Mouse (Mus musculus): Measurements from ENCODE around the gene Olfr1051. TPM values are rescaled to one million over a fixed set of nuclear protein-coding genes. Genes with fewer than 3 reads are reported as not detected.
"Not testable (repeated sequence)": the region's sequence is repeated elsewhere in the genome, so short reads cannot be mapped to it uniquely, and the experiment has no call there.

The Olfr1051 gene
- not detected in 2 replicates for polyA plus RNA-seq (2015; fragmentation: Nextera tagmentation; extraction: Ambion mirVana)

DNA sequence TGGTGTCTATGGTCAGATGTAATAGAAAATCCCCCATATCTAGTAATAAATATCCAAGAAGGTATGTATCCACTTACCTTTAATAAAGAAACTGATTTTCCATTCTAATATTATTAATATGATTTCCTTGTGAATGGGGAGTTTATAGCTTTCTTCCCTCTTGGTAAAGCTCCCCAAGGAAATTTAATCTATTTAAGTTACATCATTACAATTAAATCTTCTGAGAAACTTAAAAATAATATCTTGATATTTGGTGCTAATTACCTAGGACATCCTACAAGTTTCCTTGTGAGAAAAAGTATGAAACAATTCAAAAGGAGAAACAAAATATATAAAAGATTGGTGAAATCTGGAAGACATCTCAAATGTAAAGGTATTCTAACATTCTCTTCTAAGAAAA lies at the start of gene Olfr1051:
Gene Olfr1051 (minus strand): TSS at position 101 of the 400 bp plus-strand sequence.
- not testable (repeated sequence) for H3K36me3 ChIP-seq (ENCODE audit: control insufficient read depth, insufficient read depth, low read length); ATAC-seq (ENCODE audit: insufficient read depth, low FRiP score); H3K4me2 ChIP-seq (ENCODE audit: low read depth, low read length); H3K4me3 ChIP-seq (replicated peaks; ENCODE audit: low read length); H3K9ac ChIP-seq (ENCODE audit: low read length); H3K27ac ChIP-seq (ENCODE audit: low read length); H3K9me3 ChIP-seq (replicated peaks; ENCODE audit: control insufficient read depth, low read length); H3K27me3 ChIP-seq (ENCODE audit: control insufficient read depth, insufficient read depth, low read length); H3K4me1 ChIP-seq (ENCODE audit: control insufficient read depth, insufficient read depth, low read length)

GRCm38 (mm10) chr2:86315184-86315583 lies 36.3 kb upstream of the Olfr1051 start, which contains the start of gene Olfr1053:
Olfr1053 (minus strand) TSS chr2:86315284.
- WGBS = 67% methylated on average over 3 of the region's 3 CpGs
- no peak within 1 kb of the TSS for H3K4me3 ChIP-seq (replicated peaks; ENCODE audit: low read length)
- H3K27me3 ChIP-seq (ENCODE audit: control insufficient read depth, insufficient read depth, low read length) = no peaks in the 10 kb centered on the region
- no peak within 1 kb of the TSS for H3K4me2 ChIP-seq (ENCODE audit: low read depth, low read length)
- no peak for ATAC-seq (ENCODE audit: insufficient read depth, low FRiP score)
- H3K36me3 ChIP-seq (ENCODE audit: control insufficient read depth, insufficient read depth, low read length) = no peaks in the 10 kb centered on the region
- H3K9ac ChIP-seq (ENCODE audit: low read length) = no peak within 1 kb of the TSS
- no peak within 1 kb of the TSS for H3K27ac ChIP-seq (ENCODE audit: low read length)
- H3K4me1 ChIP-seq (ENCODE audit: control insufficient read depth, insufficient read depth, low read length) = no peaks in the 10 kb centered on the region
- H3K9me3 ChIP-seq (replicated peaks; ENCODE audit: control insufficient read depth, low read length) = no peaks in the 10 kb centered on the region

DNA sequence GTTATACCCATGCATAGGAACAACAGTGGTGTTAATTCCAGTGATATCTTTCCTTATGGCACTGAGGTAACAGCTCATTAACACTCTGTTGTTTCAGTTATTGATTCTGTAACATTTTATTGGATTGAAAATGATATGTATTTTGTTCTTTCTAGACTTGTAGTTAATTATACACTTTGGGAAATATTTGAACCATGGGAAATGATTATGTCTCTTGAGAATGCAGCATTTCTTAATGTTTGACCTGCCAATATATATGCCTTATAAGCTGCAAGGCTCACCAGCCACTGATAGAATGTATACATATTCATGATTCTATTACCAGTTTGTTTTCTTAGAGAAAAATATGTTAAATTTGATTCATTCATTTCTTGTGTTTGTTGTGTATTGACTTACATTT lies 13.3 kb upstream of the Olfr1051 start, which contains the start of gene Olfr1052:
Gene Olfr1052 (plus strand): TSS at position 301 of the 400 bp plus-strand sequence.
- H3K27me3 ChIP-seq (ENCODE audit: control insufficient read depth, insufficient read depth, low read length) = no peaks in the 10 kb centered on the region
- H3K4me3 ChIP-seq (replicated peaks; ENCODE audit: low read length) = no peak within 1 kb of the TSS
- no peak within 1 kb of the TSS for H3K4me2 ChIP-seq (ENCODE audit: low read depth, low read length)
- no peaks in the 10 kb centered on the region for H3K36me3 ChIP-seq (ENCODE audit: control insufficient read depth, insufficient read depth, low read length)
- no peak within 1 kb of the TSS for H3K9ac ChIP-seq (ENCODE audit: low read length)
- ATAC-seq (ENCODE audit: insufficient read depth, low FRiP score) = no peak
- no peaks in the 10 kb centered on the region for H3K9me3 ChIP-seq (replicated peaks; ENCODE audit: control insufficient read depth, low read length)
- H3K4me1 ChIP-seq (ENCODE audit: control insufficient read depth, insufficient read depth, low read length) = no peaks in the 10 kb centered on the region
- no peak within 1 kb of the TSS for H3K27ac ChIP-seq (ENCODE audit: low read length)

GRCm38 (mm10) chr2:86258228-86258627 lies 20.7 kb downstream of the Olfr1051 start, which contains the start of gene Olfr1049:
Olfr1049 (minus strand) TSS chr2:86258328.
- H3K27me3 ChIP-seq (ENCODE audit: control insufficient read depth, insufficient read depth, low read length); H3K9ac ChIP-seq (ENCODE audit: low read length); H3K9me3 ChIP-seq (replicated peaks; ENCODE audit: control insufficient read depth, low read length); ATAC-seq (ENCODE audit: insufficient read depth, low FRiP score); H3K4me1 ChIP-seq (ENCODE audit: control insufficient read depth, insufficient read depth, low read length); H3K27ac ChIP-seq (ENCODE audit: low read length); H3K4me3 ChIP-seq (replicated peaks; ENCODE audit: low read length); H3K4me2 ChIP-seq (ENCODE audit: low read depth, low read length); H3K36me3 ChIP-seq (ENCODE audit: control insufficient read depth, insufficient read depth, low read length): not testable (repeated sequence)

DNA sequence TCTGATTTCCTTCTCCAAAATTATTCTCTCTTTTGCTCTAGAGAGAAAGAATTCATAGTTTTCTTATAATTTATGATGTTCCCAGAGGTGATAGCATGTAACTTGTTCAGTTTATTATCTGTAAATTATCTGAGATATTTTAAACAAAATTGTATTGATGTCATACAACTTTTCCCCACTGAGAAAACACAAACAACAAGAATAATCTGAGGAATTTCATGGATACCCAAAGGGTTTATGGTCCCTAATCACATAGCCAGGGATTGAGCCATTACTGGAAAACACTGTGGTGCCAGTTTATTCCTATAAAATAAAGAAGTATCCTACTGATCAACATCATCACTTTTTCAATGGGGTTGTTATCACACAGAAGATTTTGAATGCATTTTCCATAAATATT lies 38.7 kb downstream of the Olfr1051 start, which contains the start of gene Olfr1048:
Gene Olfr1048 (minus strand): TSS at position 101 of the 400 bp plus-strand sequence.
- H3K4me2 ChIP-seq (ENCODE audit: low read depth, low read length) = no peak within 1 kb of the TSS
- no peak within 1 kb of the TSS for H3K4me3 ChIP-seq (replicated peaks; ENCODE audit: low read length)
- H3K4me1 ChIP-seq (ENCODE audit: control insufficient read depth, insufficient read depth, low read length) = no peaks in the 10 kb centered on the region
- H3K9me3 ChIP-seq (replicated peaks; ENCODE audit: control insufficient read depth, low read length) = no peaks in the 10 kb centered on the region
- no peak within 1 kb of the TSS for H3K27ac ChIP-seq (ENCODE audit: low read length)
- H3K9ac ChIP-seq (ENCODE audit: low read length) = no peak within 1 kb of the TSS
- no peak for ATAC-seq (ENCODE audit: insufficient read depth, low FRiP score)
- H3K27me3 ChIP-seq (ENCODE audit: control insufficient read depth, insufficient read depth, low read length) = no peaks in the 10 kb centered on the region
- no peaks in the 10 kb centered on the region for H3K36me3 ChIP-seq (ENCODE audit: control insufficient read depth, insufficient read depth, low read length)

DNA sequence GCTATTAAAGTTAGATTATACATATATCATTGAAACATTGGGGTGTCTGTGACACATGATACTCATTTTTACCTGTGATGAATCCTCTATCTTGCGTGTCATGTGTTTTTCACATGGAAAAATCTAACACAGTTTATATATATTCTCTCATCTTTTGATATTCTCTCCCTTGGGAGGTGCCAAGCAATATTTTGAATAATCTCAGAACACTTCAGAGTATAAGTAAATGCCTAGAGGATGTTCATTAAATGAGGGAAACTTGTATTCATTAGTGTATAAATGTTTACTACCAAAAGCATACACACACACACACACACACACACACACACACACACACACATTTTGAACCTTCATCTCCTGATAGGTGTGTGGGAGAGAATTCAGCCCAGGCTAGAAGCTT lies 47.6 kb downstream of the Olfr1051 start, which contains the start of gene Olfr1047:
Gene Olfr1047 (minus strand): TSS at position 101 of the 400 bp plus-strand sequence.
- Histone ChIP-seq H3K4me2 (ENCODE audit: low read depth, low read length) (no peak within 1 kb of the TSS), H3K4me3 (replicated peaks; ENCODE audit: low read length) (no peak within 1 kb of the TSS), H3K36me3 (ENCODE audit: control insufficient read depth, insufficient read depth, low read length) (no peaks in the 10 kb centered on the region), H3K9ac (ENCODE audit: low read length) (no peak within 1 kb of the TSS), H3K27me3 (ENCODE audit: control insufficient read depth, insufficient read depth, low read length) (no peaks in the 10 kb centered on the region), H3K4me1 (ENCODE audit: control insufficient read depth, insufficient read depth, low read length) (no peaks in the 10 kb centered on the region), H3K27ac (ENCODE audit: low read length) (no peak within 1 kb of the TSS), H3K9me3 (replicated peaks; ENCODE audit: control insufficient read depth, low read length) (no peaks in the 10 kb centered on the region)
- WGBS = 89% methylated on average over 1 of the region's 1 CpGs
- ATAC-seq (ENCODE audit: insufficient read depth, low FRiP score) = no peak

Other genes with a start within 250 kb of the Olfr1051 start
- 0.06 and 0.09 TPM in 2 replicates for gene Olfr1034, start 233.2 kb downstream of the Olfr1051 start, polyA plus RNA-seq (2015; fragmentation: Nextera tagmentation; extraction: Ambion mirVana)
- not detected in 2 replicates for gene Olfr1036, start 205.1 kb downstream of the Olfr1051 start, polyA plus RNA-seq (2015; fragmentation: Nextera tagmentation; extraction: Ambion mirVana)
- gene Olfr1037, start 191.7 kb downstream of the Olfr1051 start, polyA plus RNA-seq (2015; fragmentation: Nextera tagmentation; extraction: Ambion mirVana) = not detected in 2 replicates
- not detected in 2 replicates for gene Olfr1039, start 143.2 kb downstream of the Olfr1051 start, polyA plus RNA-seq (2015; fragmentation: Nextera tagmentation; extraction: Ambion mirVana)
- not detected in 2 replicates for gene Olfr1040, start 132.4 kb downstream of the Olfr1051 start, polyA plus RNA-seq (2015; fragmentation: Nextera tagmentation; extraction: Ambion mirVana)
- gene Olfr1042, start 117.2 kb downstream of the Olfr1051 start, polyA plus RNA-seq (2015; fragmentation: Nextera tagmentation; extraction: Ambion mirVana) = not detected in 2 replicates
- gene Olfr1043, start 111.6 kb downstream of the Olfr1051 start, polyA plus RNA-seq (2015; fragmentation: Nextera tagmentation; extraction: Ambion mirVana) = not detected in 2 replicates
- not detected in 2 replicates for gene Olfr1044, start 101.3 kb downstream of the Olfr1051 start, polyA plus RNA-seq (2015; fragmentation: Nextera tagmentation; extraction: Ambion mirVana)
- gene Olfr52, start 93.4 kb downstream of the Olfr1051 start, polyA plus RNA-seq (2015; fragmentation: Nextera tagmentation; extraction: Ambion mirVana) = not detected in 2 replicates
- gene Olfr1045, start 76.1 kb downstream of the Olfr1051 start, polyA plus RNA-seq (2015; fragmentation: Nextera tagmentation; extraction: Ambion mirVana) = not detected in 2 replicates
- not detected in 2 replicates for gene Olfr1046, start 59.8 kb downstream of the Olfr1051 start, polyA plus RNA-seq (2015; fragmentation: Nextera tagmentation; extraction: Ambion mirVana)
- not detected in 2 replicates for gene Olfr1047, start 47.7 kb downstream of the Olfr1051 start, polyA plus RNA-seq (2015; fragmentation: Nextera tagmentation; extraction: Ambion mirVana)
- gene Olfr1048, start 38.8 kb downstream of the Olfr1051 start, polyA plus RNA-seq (2015; fragmentation: Nextera tagmentation; extraction: Ambion mirVana) = not detected in 2 replicates
- gene Olfr1049, start 20.8 kb downstream of the Olfr1051 start, polyA plus RNA-seq (2015; fragmentation: Nextera tagmentation; extraction: Ambion mirVana) = not detected in 2 replicates
- not detected in 2 replicates for gene Olfr1052, start 13.4 kb upstream of the Olfr1051 start, polyA plus RNA-seq (2015; fragmentation: Nextera tagmentation; extraction: Ambion mirVana)
- gene Olfr1053, start 36.2 kb upstream of the Olfr1051 start, polyA plus RNA-seq (2015; fragmentation: Nextera tagmentation; extraction: Ambion mirVana) = not detected in 2 replicates
- gene Olfr1054, start 56.3 kb upstream of the Olfr1051 start, polyA plus RNA-seq (2015; fragmentation: Nextera tagmentation; extraction: Ambion mirVana) = not detected in 2 replicates
- not detected in 2 replicates for gene Olfr1055, start 71.2 kb upstream of the Olfr1051 start, polyA plus RNA-seq (2015; fragmentation: Nextera tagmentation; extraction: Ambion mirVana)
- not detected in 2 replicates for gene Olfr1056, start 83.4 kb upstream of the Olfr1051 start, polyA plus RNA-seq (2015; fragmentation: Nextera tagmentation; extraction: Ambion mirVana)
- not detected in 2 replicates for gene Olfr1057, start 99.3 kb upstream of the Olfr1051 start, polyA plus RNA-seq (2015; fragmentation: Nextera tagmentation; extraction: Ambion mirVana)
- not detected in 2 replicates for gene Olfr1058, start 109.5 kb upstream of the Olfr1051 start, polyA plus RNA-seq (2015; fragmentation: Nextera tagmentation; extraction: Ambion mirVana)
- not detected in 2 replicates for gene Olfr1061, start 135.0 kb upstream of the Olfr1051 start, polyA plus RNA-seq (2015; fragmentation: Nextera tagmentation; extraction: Ambion mirVana)
- gene Olfr1062, start 147.7 kb upstream of the Olfr1051 start, polyA plus RNA-seq (2015; fragmentation: Nextera tagmentation; extraction: Ambion mirVana) = not detected in 2 replicates
- gene Olfr1065, start 171.5 kb upstream of the Olfr1051 start, polyA plus RNA-seq (2015; fragmentation: Nextera tagmentation; extraction: Ambion mirVana) = not detected in 2 replicates
- gene Olfr1066, start 177.2 kb upstream of the Olfr1051 start, polyA plus RNA-seq (2015; fragmentation: Nextera tagmentation; extraction: Ambion mirVana) = not detected in 2 replicates
- not detected in 2 replicates for gene Olfr228, start 208.3 kb upstream of the Olfr1051 start, polyA plus RNA-seq (2015; fragmentation: Nextera tagmentation; extraction: Ambion mirVana)
- not detected in 2 replicates for gene Olfr1076, start 229.4 kb upstream of the Olfr1051 start, polyA plus RNA-seq (2015; fragmentation: Nextera tagmentation; extraction: Ambion mirVana)

All from stomach, embryonic 16.5 days (tissue).